Mouse (Mus musculus): ENCODE data around the gene Nod2. TPM values are rescaled to one million over a fixed set of nuclear protein-coding genes. Genes with fewer than 3 reads are reported as not detected.
"Not testable (repeated sequence)": the region's sequence is repeated elsewhere in the genome, so short reads cannot be mapped to it uniquely, and the experiment has no call there.

The Nod2 gene
- polyA plus RNA-seq, 1 experiment, result 0.43 TPM

- Histone ChIP-seq H3K4me3 (ENCODE audit: insufficient read depth, poor library complexity, severe bottlenecking) (no peak overlapping the region), H3K27me3 (ENCODE audit: control insufficient read depth, insufficient read depth, insufficient read length) (no peaks in the 10 kb centered on the region), H3K36me3 (ENCODE audit: control insufficient read depth, insufficient read depth) (no peaks in the 10 kb centered on the region), H3ac (ENCODE audit: control insufficient read depth, insufficient read length, low read depth) (no peak overlapping the region), H3K79me3 (ENCODE audit: low read depth) (no peaks in the 10 kb centered on the region), H3K79me2 (ENCODE audit: control insufficient read depth, insufficient read depth) (no peaks in the 10 kb centered on the region)
- TF ChIP-seq MYOD1 (IDR thresholded peaks at IDR 0.05; ENCODE audit: control insufficient read depth, insufficient read length, low read depth), result no peak
- TF ChIP-seq CEBPB (IDR thresholded peaks at IDR 0.05; ENCODE audit: low read depth), result no peak
Measured at GRCm38 (mm10) chr8:88648322-88648721, 1.2 kb downstream of the Nod2 start.

GRCm38 (mm10) chr8:88650016-88650708, 3.0 kb downstream of the Nod2 start:
- no peak for TF ChIP-seq FOSL1 (IDR thresholded peaks at IDR 0.05; ENCODE audit: insufficient read depth, low read length, poor library complexity, severe bottlenecking)
- no peak for TF ChIP-seq MYOD1 (IDR thresholded peaks at IDR 0.05; ENCODE audit: control insufficient read depth, insufficient read length, low read depth)
- TF ChIP-seq CEBPB (IDR thresholded peaks at IDR 0.05; ENCODE audit: low read depth), result no peak
- H3K36me3 ChIP-seq (ENCODE audit: control insufficient read depth, insufficient read depth), result no peaks in the 10 kb centered on the region

GRCm38 (mm10) chr8:88651122-88651521, 4.0 kb downstream of the Nod2 start:
- not testable (repeated sequence) for H3K4me3 ChIP-seq (ENCODE audit: insufficient read depth, poor library complexity, severe bottlenecking); H3K79me2 ChIP-seq (ENCODE audit: control insufficient read depth, insufficient read depth); H3ac ChIP-seq (ENCODE audit: control insufficient read depth, insufficient read length, low read depth); H3K27me3 ChIP-seq (ENCODE audit: control insufficient read depth, insufficient read depth, insufficient read length); H3K79me3 ChIP-seq (ENCODE audit: low read depth); H3K36me3 ChIP-seq (ENCODE audit: control insufficient read depth, insufficient read depth)

More at GRCm38 (mm10) chr8:88650016-88650708, 3.0 kb downstream of the Nod2 start:
- Histone ChIP-seq H3K79me3 (ENCODE audit: low read depth) (no peaks in the 10 kb centered on the region), H3ac (ENCODE audit: control insufficient read depth, insufficient read length, low read depth) (no peak overlapping the region), H3K79me2 (ENCODE audit: control insufficient read depth, insufficient read depth) (no peaks in the 10 kb centered on the region), H3K27me3 (ENCODE audit: control insufficient read depth, insufficient read depth, insufficient read length) (no peaks in the 10 kb centered on the region), H3K4me3 (ENCODE audit: insufficient read depth, poor library complexity, severe bottlenecking) (no peak overlapping the region)

- Histone ChIP-seq H3K79me2 (ENCODE audit: control insufficient read depth, insufficient read depth) (no peaks in the 10 kb centered on the region), H3K4me3 (ENCODE audit: insufficient read depth, poor library complexity, severe bottlenecking) (no peak overlapping the region), H3K79me3 (ENCODE audit: low read depth) (no peaks in the 10 kb centered on the region), H3ac (ENCODE audit: control insufficient read depth, insufficient read length, low read depth) (no peak overlapping the region), H3K36me3 (ENCODE audit: control insufficient read depth, insufficient read depth) (no peaks in the 10 kb centered on the region), H3K27me3 (ENCODE audit: control insufficient read depth, insufficient read depth, insufficient read length) (no peaks in the 10 kb centered on the region)
- TF ChIP-seq USF1 (IDR thresholded peaks at IDR 0.05; ENCODE audit: low read depth) (no peak), MYOD1 (IDR thresholded peaks at IDR 0.05; ENCODE audit: control insufficient read depth, insufficient read length, low read depth) (peak; percentile 97)
Measured at GRCm38 (mm10) chr8:88655334-88655733, 8.2 kb downstream of the Nod2 start.

- Histone ChIP-seq H3K4me3 (ENCODE audit: insufficient read depth, poor library complexity, severe bottlenecking) (no peak overlapping the region), H3K79me3 (ENCODE audit: low read depth) (no peaks in the 10 kb centered on the region), H3ac (ENCODE audit: control insufficient read depth, insufficient read length, low read depth) (no peak overlapping the region), H3K79me2 (ENCODE audit: control insufficient read depth, insufficient read depth) (no peaks in the 10 kb centered on the region), H3K36me3 (ENCODE audit: control insufficient read depth, insufficient read depth) (no peaks in the 10 kb centered on the region), H3K27me3 (ENCODE audit: control insufficient read depth, insufficient read depth, insufficient read length) (no peaks in the 10 kb centered on the region)
- TF ChIP-seq MAX (IDR thresholded peaks at IDR 0.05) (no peak), MYOD1 (IDR thresholded peaks at IDR 0.05; ENCODE audit: control insufficient read depth, insufficient read length, low read depth) (no peak), FOSL1 (IDR thresholded peaks at IDR 0.05; ENCODE audit: insufficient read depth, low read length, poor library complexity, severe bottlenecking) (no peak), MYOG (IDR thresholded peaks at IDR 0.05; ENCODE audit: control insufficient read depth, extremely low read depth, insufficient read length) (no peak), CTCF (IDR thresholded peaks at IDR 0.05; ENCODE audit: control insufficient read depth, insufficient read depth, insufficient read length) (no peak), USF1 (IDR thresholded peaks at IDR 0.05; ENCODE audit: low read depth) (no peak), CEBPB (IDR thresholded peaks at IDR 0.05; ENCODE audit: low read depth) (no peak)
Measured at GRCm38 (mm10) chr8:88659873-88660272, 12.8 kb downstream of the Nod2 start.

GRCm38 (mm10) chr8:88662401-88662821, 15.3 kb downstream of the Nod2 start:
- H3ac ChIP-seq (ENCODE audit: control insufficient read depth, insufficient read length, low read depth), result no peak overlapping the region
- no peaks in the 10 kb centered on the region for H3K27me3 ChIP-seq (ENCODE audit: control insufficient read depth, insufficient read depth, insufficient read length)
- no peaks in the 10 kb centered on the region for H3K36me3 ChIP-seq (ENCODE audit: control insufficient read depth, insufficient read depth)
- no peak overlapping the region for H3K4me3 ChIP-seq (ENCODE audit: insufficient read depth, poor library complexity, severe bottlenecking)
- no peaks in the 10 kb centered on the region for H3K79me3 ChIP-seq (ENCODE audit: low read depth)
- no peaks in the 10 kb centered on the region for H3K79me2 ChIP-seq (ENCODE audit: control insufficient read depth, insufficient read depth)
- TF ChIP-seq CTCF (IDR thresholded peaks at IDR 0.05; ENCODE audit: control insufficient read depth, insufficient read depth, insufficient read length), result no peak
- no peak for TF ChIP-seq MYOG (IDR thresholded peaks at IDR 0.05; ENCODE audit: control insufficient read depth, extremely low read depth, insufficient read length)

GRCm38 (mm10) chr8:88664121-88664520, 17.0 kb downstream of the Nod2 start:
- no peak for TF ChIP-seq USF1 (IDR thresholded peaks at IDR 0.05; ENCODE audit: low read depth)
- no peak for TF ChIP-seq CTCF (IDR thresholded peaks at IDR 0.05; ENCODE audit: control insufficient read depth, insufficient read depth, insufficient read length)
- no peak for TF ChIP-seq FOSL1 (IDR thresholded peaks at IDR 0.05; ENCODE audit: insufficient read depth, low read length, poor library complexity, severe bottlenecking)
- TF ChIP-seq MYOG (IDR thresholded peaks at IDR 0.05; ENCODE audit: control insufficient read depth, extremely low read depth, insufficient read length), result no peak
- TF ChIP-seq CEBPB (IDR thresholded peaks at IDR 0.05; ENCODE audit: low read depth), result no peak
- TF ChIP-seq MAX (IDR thresholded peaks at IDR 0.05), result no peak
- no peak for TF ChIP-seq MYOD1 (IDR thresholded peaks at IDR 0.05; ENCODE audit: control insufficient read depth, insufficient read length, low read depth)
- H3K4me3 ChIP-seq (ENCODE audit: insufficient read depth, poor library complexity, severe bottlenecking), result no peak overlapping the region

More at GRCm38 (mm10) chr8:88664121-88664520, 17.0 kb downstream of the Nod2 start:
- Histone ChIP-seq H3K79me2 (ENCODE audit: control insufficient read depth, insufficient read depth) (no peaks in the 10 kb centered on the region), H3K79me3 (ENCODE audit: low read depth) (no peaks in the 10 kb centered on the region), H3ac (ENCODE audit: control insufficient read depth, insufficient read length, low read depth) (no peak overlapping the region), H3K27me3 (ENCODE audit: control insufficient read depth, insufficient read depth, insufficient read length) (no peaks in the 10 kb centered on the region), H3K36me3 (ENCODE audit: control insufficient read depth, insufficient read depth) (no peaks in the 10 kb centered on the region)

Measured in C2C12 (cell line).